Mouse (Mus musculus) monocyte, adult 5-6 weeks (primary cell): Measurements from ENCODE around the gene Ywhag. TPM values are rescaled to one million over a fixed set of nuclear protein-coding genes. Genes with fewer than 3 reads are reported as not detected.

Source experiments
- ATAC-seq: fragments of 153-309, 156-312 bp; replicated peaks from 2 replicates; pipeline ENCODE4 v1.8.0; 2017; ENCODE audit warnings: mild to moderate bottlenecking; ENCODE audit not compliant: low TSS enrichment, insufficient number of reproducible peaks, severe bottlenecking, poor library complexity, low FRiP score
- total RNA-seq: library from RNA; stranded (forward); fragments of 200-1000, 200-491, 200-594 nt; gene quantifications from 3 replicates; pipeline ENCODE4 v1.2.3, GENCODE M21; 2017

Gene Ywhag
- total RNA-seq, 1 experiment from 2014 or later, result 100 TPM

- no peak for ATAC-seq
Measured at GRCm38 (mm10) chr5:135956300-135957206, 22.1 kb upstream of the Ywhag start.

GRCm38 (mm10) chr5:135952830-135953229, 18.4 kb upstream of the Ywhag start:
- ATAC-seq, result no peak

DNA sequence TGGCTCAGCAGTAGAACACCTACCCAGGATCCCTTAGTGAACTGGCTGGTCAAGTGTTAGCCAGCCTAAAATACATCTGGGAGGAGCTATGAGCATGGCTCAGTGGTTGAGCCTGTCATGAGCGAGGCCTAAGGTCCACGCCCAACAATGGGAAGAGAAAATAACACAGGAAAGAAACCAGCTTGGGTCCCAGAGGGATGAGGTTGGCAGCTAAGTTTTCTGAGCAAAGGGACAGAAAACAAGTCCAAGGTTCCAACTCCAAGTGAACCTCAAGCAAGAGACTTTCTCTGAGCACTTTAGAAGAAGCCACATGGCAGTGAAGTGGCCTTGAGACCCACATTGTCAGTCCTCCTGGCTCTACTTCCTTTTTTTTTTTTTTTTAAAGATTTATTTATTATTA, 17.2 kb upstream of the Ywhag start:
- 0 out of 2 replicates have a peak, but pooled peaks have one; percentile 33 for ATAC-seq

DNA sequence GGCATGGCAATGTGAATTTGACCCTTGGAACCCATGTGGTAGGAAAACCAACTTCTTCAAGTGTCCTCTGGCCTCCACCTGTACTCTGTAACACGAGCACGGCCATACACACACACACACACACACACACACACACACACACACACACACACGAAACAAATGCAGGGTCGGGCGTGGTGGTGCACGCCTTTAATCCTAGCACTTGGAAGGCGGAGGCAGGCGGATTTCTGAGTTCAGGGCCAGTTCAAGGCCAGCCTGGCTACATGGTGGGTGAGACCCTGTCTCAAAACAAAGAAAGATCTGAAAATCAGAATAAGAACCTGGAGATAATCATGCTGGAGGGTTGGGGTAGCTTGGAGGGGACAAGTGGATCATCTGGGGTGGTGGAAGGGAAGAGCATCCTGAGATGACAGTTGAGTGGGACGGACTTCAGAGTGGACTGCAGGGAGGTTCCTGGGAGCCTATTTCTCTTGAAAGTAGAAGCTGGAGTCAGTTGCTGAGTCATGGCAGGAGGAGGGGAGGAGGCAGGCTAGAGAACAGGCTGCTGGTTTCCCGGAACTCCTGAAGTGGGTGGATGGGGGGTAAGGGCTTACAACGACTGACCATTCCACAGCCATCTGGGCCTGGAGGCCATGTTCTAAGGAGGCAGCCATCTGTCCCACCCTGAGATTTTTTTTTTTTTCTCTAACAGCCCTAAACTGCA, 16.4 kb upstream of the Ywhag start:
- peak; percentile 37; the same call in 1 of the 2 replicates for ATAC-seq

- ATAC-seq, result no peak
Measured at GRCm38 (mm10) chr5:135946621-135947020, 12.2 kb upstream of the Ywhag start.

GRCm38 (mm10) chr5:135945916-135946408, 11.5 kb upstream of the Ywhag start:
- no peak for ATAC-seq

DNA sequence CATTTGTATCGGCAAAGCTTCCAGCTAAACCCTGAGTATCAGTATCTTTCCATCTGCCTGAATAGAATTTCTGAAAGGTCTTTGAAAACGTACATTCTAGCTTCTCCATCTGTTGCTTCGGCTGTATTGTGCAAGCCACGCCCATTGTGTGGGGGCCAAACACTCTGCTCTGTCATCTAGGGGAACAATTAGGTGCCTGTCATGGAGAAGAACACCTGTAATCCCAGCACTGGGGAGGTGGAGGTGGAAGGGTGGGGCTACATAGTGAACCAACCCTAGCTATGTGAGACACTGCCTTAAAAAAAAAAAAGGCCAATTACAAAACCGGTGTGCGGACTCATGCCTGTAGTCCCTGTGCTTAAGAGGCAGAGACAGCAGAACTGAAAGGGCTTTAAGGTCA, 8.3 kb upstream of the Ywhag start:
- no peak for ATAC-seq

- no peak for ATAC-seq
Measured at GRCm38 (mm10) chr5:135940587-135940986, 6.2 kb upstream of the Ywhag start.

GRCm38 (mm10) chr5:135935641-135936190, 1.3 kb upstream of the Ywhag start:
- no peak for ATAC-seq

DNA sequence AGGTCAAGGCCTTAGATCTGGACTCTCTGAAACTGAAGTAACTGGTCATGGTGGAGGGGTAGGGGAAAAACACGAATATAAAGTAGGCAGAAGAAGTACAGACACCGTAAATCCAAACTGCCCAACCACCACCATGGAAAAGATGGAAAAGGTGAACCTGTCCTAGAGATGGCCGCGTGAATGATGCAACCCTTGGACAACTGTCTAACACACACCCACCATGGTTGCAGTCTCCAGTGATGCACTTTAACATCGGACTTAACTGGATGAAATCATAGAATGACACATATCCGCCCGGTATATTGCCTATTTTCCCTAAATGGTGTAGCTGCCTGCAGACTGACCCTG, 734 bp upstream of the Ywhag start:
- no peak for ATAC-seq

DNA sequence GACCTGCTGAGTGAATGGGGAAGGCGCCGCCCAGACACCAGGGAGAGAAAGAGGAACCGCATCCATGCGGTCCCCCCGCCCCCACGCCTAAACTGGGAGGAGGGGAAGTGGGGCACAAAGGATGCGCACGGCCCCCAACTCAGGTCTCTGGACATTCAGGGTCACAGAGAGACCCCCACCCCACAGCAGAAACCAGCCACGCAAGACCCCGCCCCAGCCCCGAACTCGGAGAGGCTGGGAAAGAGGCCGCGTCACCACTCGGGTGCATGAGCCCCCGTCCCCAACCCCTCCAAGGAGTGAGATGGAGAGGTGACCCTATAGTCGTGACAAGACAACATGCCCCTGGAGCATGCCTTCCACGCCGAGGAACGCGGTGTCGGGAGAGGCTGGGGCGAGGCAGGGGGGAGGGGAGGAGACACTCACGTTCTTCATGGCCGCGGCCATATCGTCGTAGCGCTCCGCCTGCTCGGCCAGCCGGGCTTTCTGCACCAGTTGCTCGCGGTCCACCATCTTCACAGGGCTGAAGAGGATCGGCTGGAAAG, 445 bp downstream of the Ywhag start:
- peak; percentile 71 for ATAC-seq

DNA sequence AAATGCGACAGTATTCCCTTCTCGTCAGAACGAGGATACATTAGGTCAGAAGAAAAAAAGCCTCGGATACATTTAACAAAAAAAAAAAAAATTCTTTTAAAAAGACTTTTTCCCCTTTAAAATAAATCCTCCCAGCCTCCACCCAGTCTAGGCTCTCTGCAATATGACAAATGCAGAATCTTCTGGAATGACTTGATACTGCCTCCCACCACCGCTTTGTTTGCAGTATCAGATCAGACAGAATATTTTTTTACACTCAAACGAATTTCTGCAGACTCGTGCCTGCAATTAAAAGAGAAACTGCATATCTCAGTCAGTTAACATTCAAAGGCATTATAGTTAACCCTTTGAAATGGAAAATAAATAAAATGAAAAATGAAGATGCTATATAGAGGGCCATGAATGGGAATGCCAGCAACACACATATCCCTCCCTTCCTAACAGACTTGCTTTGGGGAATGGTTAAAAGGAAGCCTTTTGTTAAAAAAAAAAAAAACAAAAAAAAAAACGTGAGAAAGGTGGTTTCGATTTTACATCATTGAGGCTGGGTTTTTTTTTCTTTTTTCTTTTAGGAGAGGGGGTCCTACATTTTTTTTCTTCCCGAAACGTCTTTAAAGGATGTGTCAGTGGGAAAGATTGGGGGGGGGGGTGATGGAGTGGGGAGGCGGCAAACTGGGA, 1.1 kb downstream of the Ywhag start:
- ATAC-seq, result no peak

GRCm38 (mm10) chr5:135932359-135932758, 2.1 kb downstream of the Ywhag start:
- no peak for ATAC-seq

DNA sequence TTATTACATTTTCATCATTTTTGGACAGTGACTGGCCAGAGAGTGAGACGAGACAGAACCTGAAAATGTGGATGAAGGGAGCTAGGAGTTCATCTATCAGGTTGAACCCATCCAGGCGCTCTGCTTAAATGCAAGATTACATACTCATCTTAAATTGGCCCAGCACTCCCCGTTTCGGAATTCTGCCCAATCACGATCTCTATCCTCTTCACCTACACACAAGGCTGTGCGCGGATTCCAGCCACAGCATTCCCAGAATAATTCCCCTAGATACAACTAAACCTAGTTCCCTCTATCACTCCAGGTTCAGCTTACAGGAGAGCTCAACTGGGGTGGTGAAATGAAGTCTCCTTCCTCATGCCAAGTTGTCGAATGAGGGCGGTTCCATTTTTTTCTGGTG, 2.9 kb downstream of the Ywhag start:
- no peak for ATAC-seq

DNA sequence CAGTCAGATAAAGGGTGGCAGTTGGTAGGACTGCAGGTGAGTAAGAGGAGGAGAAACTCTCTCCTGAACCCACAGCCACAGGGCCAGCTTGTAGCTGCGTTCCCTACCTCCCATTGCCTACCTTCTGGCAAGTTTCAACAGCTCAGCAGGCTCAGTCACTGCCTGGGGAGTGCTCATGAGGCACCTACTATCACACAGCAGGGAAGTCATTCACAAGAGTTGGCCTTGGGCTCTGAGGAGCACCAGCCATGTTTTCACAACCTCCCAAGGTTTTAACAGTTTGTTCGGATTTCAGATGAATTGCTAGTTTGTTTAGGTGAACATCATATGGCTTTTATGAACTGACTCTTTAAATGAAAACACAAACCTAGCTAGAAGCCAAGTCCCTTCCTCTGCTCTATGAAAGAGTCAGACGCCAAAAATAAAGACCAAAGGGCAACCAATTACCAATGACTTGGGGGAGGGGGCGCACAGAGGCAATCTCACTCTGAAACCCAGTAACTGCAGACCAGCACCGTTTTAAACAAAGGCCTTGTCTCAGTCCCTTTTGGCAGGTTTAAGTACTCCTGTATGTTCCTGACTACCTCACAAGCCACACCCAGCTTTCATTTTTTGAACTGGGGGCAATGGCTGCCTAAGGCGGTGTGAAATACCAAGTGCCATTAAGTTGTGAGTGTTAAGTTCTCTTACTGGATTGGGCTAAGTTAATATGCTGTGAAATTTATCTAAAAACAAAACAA, 4.6 kb downstream of the Ywhag start:
- no peak for ATAC-seq

DNA sequence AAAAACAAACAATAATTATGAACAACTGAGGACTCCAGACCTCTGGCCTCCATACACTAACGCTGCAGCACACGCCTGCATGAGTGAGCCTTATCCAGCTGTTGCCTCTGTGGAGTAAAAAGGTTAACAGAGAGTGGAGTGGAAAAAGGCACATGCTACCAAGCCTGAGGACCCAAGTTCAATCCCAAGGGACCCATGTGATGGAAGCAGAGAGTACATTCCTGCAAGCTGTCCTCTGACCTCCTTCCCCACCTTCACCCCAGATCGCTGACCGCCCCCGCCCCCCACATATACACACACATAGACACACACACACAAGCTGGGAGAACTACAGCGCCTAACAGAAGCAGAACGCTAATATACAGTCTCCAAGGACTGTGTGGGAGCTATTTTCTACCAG, 10.5 kb downstream of the Ywhag start:
- no peak for ATAC-seq

DNA sequence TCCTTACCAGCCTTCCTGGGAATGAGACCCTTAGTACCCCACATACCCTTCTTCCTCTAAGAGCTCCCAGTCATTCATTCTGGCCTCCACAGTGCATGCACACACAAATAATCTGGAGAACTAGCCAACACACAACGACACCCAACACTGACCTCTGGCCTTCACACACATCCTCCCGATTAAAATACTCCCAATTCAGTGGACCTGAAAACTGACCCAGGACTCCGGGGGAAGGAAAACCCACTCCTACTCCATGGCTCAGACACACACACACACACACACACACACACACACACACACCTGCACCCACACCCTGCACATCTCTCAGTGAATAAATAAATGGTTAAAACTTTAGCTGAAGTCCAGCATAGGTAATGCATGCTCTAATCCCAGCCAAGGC, 14.5 kb downstream of the Ywhag start:
- ATAC-seq, result no peak

DNA sequence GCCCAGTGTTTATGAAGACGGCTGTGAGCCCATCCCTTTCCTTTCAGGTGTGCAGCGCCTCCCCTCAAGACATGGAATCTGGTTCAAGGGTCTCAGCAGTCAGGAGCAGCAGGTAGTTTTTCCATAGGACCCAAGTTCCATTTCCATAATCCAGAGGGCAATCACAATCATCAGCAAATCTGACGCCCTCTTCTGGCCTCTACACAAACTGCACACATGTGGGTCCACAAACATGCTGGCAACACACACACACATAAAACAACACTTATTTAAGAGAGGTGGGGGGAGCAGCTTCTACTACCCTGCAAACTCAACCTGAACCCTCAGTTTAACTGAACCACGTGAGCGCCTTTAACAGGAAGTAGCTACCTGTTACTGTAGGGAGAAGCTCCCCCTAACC, 15.8 kb downstream of the Ywhag start:
- ATAC-seq, result no peak
